Comparison of ENCODE assay signal across 17 mouse cellular contexts in the genomic region with DNA sequence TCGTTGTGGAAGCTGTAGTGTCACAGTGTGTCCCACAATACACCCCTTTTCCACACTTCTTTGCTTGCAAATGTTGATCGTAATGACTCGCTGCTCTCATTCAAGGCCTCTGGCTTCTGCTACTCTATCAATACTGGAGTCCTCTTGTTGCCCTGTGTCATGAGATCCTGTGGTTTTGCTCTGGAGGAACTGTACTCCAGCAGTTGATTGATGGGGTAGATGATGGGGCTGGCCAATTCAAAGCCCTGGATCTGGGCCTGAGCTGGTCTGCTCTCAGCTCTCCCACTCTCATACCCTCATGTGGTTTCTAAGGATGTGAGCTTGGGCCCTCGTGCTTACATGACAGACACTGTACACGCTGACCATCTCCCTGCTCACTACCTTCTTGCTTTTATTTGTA. TPM values are rescaled to one million over a fixed set of nuclear protein-coding genes. Genes with fewer than 3 reads are reported as not detected.
DNase-seq lines count a peak whose midpoint lies in the region; ATAC-seq lines count a peak whose summit lies in the region.
"Had no signal": no experiment of that assay in that cellular context is flagged by ENCODE, and none has a peak within 500 bp of the region (broad histone marks: within the 10 kb centered on the region; RNA-seq: fewer than 3 reads in every experiment).

No protein-coding gene starts in this region.

- H3K4me2 ChIP-seq in liver, embryonic 11.5 days, result no peak overlapping the region
- H3K4me2 ChIP-seq in liver, embryonic 12.5 days, result no peak overlapping the region
- H3K4me2 ChIP-seq in heart, embryonic 12.5 days, result no peak overlapping the region
- H3K4me2 ChIP-seq: heart, embryonic 13.5 days had no signal

- H3K4me1 ChIP-seq in liver, embryonic 11.5 days (replicated peaks; ENCODE audit: control insufficient read depth, insufficient read depth, low read length), result peaks cover 63% of the 10 kb centered on the region
- peaks cover 88% of the 10 kb centered on the region for H3K4me1 ChIP-seq in liver, embryonic 12.5 days
- peaks cover 47% of the 10 kb centered on the region for H3K4me1 ChIP-seq in limb, embryonic 10.5 days
- H3K4me1 ChIP-seq in heart, embryonic 12.5 days (replicated peaks), result peaks cover 58% of the 10 kb centered on the region

- no peaks in the 10 kb centered on the region for H3K9me3 ChIP-seq in liver, embryonic 11.5 days (ENCODE audit: control insufficient read depth, low read length)
- no peaks in the 10 kb centered on the region for H3K9me3 ChIP-seq in liver, embryonic 12.5 days (replicated peaks)
- H3K9me3 ChIP-seq in limb, embryonic 10.5 days (replicated peaks), result no peaks in the 10 kb centered on the region
- no peaks in the 10 kb centered on the region for H3K9me3 ChIP-seq in heart, embryonic 12.5 days (replicated peaks)
- H3K9me3 ChIP-seq: heart, embryonic 13.5 days; hindbrain, embryonic 10.5 days had no signal

- 0 out of 2 replicates have a peak, but pooled peaks have one; percentile 17 for ATAC-seq in liver, embryonic 11.5 days (replicated peaks; ENCODE audit: low FRiP score)
- ATAC-seq in liver, embryonic 12.5 days, result no peak
- ATAC-seq in heart, embryonic 12.5 days (ENCODE audit: insufficient number of reproducible peaks, low FRiP score), result no peak
- ATAC-seq: forebrain, postnatal 0 days had no signal

- no peak overlapping the region for H3K27ac ChIP-seq in liver, embryonic 11.5 days (ENCODE audit: low read depth, low read length)
- no peak overlapping the region for H3K27ac ChIP-seq in liver, embryonic 12.5 days
- H3K27ac ChIP-seq in limb, embryonic 10.5 days, result peak overlapping the region; percentile 2; the same call in 1 of the 2 replicates
- H3K27ac ChIP-seq in heart, embryonic 12.5 days (ENCODE audit: poor library complexity, severe bottlenecking), result no peak overlapping the region
- H3K27ac ChIP-seq: heart, embryonic 13.5 days; hindbrain, embryonic 10.5 days; liver, embryonic 14.5 days had no signal

- H3K4me3 ChIP-seq in liver, embryonic 11.5 days (ENCODE audit: low read depth, low read length), result no peak overlapping the region
- no peak overlapping the region for H3K4me3 ChIP-seq in liver, embryonic 12.5 days
- H3K4me3 ChIP-seq in limb, embryonic 10.5 days, result no peak overlapping the region
- no peak overlapping the region for H3K4me3 ChIP-seq in heart, embryonic 12.5 days
- H3K4me3 ChIP-seq: heart, embryonic 13.5 days; hindbrain, embryonic 10.5 days had no signal

- no peaks in the 10 kb centered on the region for H3K27me3 ChIP-seq in liver, embryonic 11.5 days (replicated peaks; ENCODE audit: control insufficient read depth, insufficient read depth, low read length)
- no peaks in the 10 kb centered on the region for H3K27me3 ChIP-seq in liver, embryonic 12.5 days (replicated peaks)
- no peaks in the 10 kb centered on the region for H3K27me3 ChIP-seq in limb, embryonic 10.5 days (ENCODE audit: low read depth, poor library complexity, severe bottlenecking)
- no peaks in the 10 kb centered on the region for H3K27me3 ChIP-seq in heart, embryonic 12.5 days (replicated peaks)
- H3K27me3 ChIP-seq: heart, embryonic 13.5 days had no signal

- no peaks in the 10 kb centered on the region for H3K36me3 ChIP-seq in liver, embryonic 11.5 days (ENCODE audit: control insufficient read depth, insufficient read depth, low read length)
- no peaks in the 10 kb centered on the region for H3K36me3 ChIP-seq in liver, embryonic 12.5 days
- H3K36me3 ChIP-seq in limb, embryonic 10.5 days, result no peaks in the 10 kb centered on the region
- H3K36me3 ChIP-seq in heart, embryonic 12.5 days, result no peaks in the 10 kb centered on the region
- H3K36me3 ChIP-seq: heart, embryonic 13.5 days; hindbrain, embryonic 10.5 days had no signal

- H3K9ac ChIP-seq in liver, embryonic 11.5 days (ENCODE audit: low read depth, low read length), result no peak overlapping the region
- H3K9ac ChIP-seq in liver, embryonic 12.5 days, result no peak overlapping the region
- no peak overlapping the region for H3K9ac ChIP-seq in heart, embryonic 12.5 days
- H3K9ac ChIP-seq: forebrain, postnatal 0 days; heart, embryonic 13.5 days; liver, embryonic 14.5 days had no signal

- DNase-seq in adrenal gland, adult 2 months, result peak; percentile 68
- no peak for DNase-seq in adrenal gland, adult 18-20 months (ENCODE audit: low spot score in 2 of 2)
- no peak for DNase-seq in liver, embryonic 11.5 days (ENCODE audit: low spot score)
- peak; percentile 88 for DNase-seq in NIH3T3 (ENCODE audit: low read depth)
- no peak for DNase-seq in limb, embryonic 10.5 days (ENCODE audit: low spot score)
- no peak for DNase-seq in gastrocnemius, adult 8-10 months (ENCODE audit: low spot score in 2 of 2)
- DNase-seq: B cell, adult 2 months; cerebellum, postnatal 25 days; forebrain, postnatal 0 days; gastrocnemius, postnatal 25 days; layer of hippocampus, adult 9-11 months; thymus, postnatal 36 days had no signal

- WGBS in liver, embryonic 11.5 days, result 52% methylated on average over 5 of the region's 5 CpGs
- 47% methylated on average over 5 of the region's 5 CpGs for WGBS in liver, embryonic 12.5 days (ENCODE audit: insufficient replicate concordance)
- 86% methylated on average over 5 of the region's 5 CpGs for WGBS in limb, embryonic 10.5 days
- WGBS in heart, embryonic 12.5 days, result 80% methylated on average over 5 of the region's 5 CpGs

RNA-seq across cellular contexts. Expression of gene Cyth3, which starts 52.3 kb away (rescaled TPM):
- 100 to 1,000 TPM; 119 to 164 TPM for total RNA-seq in adrenal gland, adult 2 months (2021)
- polyA plus RNA-seq in adrenal gland, adult 2 months (2012; rRNA removed), result 61.7 and 78.7 TPM in 2 replicates
- 100 to 1,000 TPM in 1 of 2 experiments, 10 to 100 TPM in 1; 81.9 to 153 TPM for total RNA-seq in adrenal gland, adult 18-20 months (2021)
- polyA plus RNA-seq in liver, embryonic 11.5 days (2014; fragmentation: Nextera tagmentation; extraction: Ambion mirVana), result 62.8 and 64.5 TPM in 2 replicates
- 46.0 and 47.7 TPM in 2 replicates for polyA plus RNA-seq in liver, embryonic 12.5 days (2016; fragmentation: Nextera tagmentation; extraction: Ambion mirVana)
- polyA plus RNA-seq in limb, embryonic 10.5 days (2016; fragmentation: Nextera tagmentation; extraction: Ambion mirVana), result 47.5 and 59.2 TPM in 2 replicates
- polyA plus RNA-seq in heart, embryonic 12.5 days (2016; fragmentation: Nextera tagmentation; extraction: Ambion mirVana), result 41.8 and 41.9 TPM in 2 replicates
- 10 to 100 TPM in 1 of 4 experiments, 1 to 10 TPM in 3; 5.8 to 10.3 (median 9.2) TPM for total RNA-seq in gastrocnemius, adult 8-10 months (2022)

RNA-seq across cellular contexts. Expression of gene Usp42, which starts 57.5 kb away (rescaled TPM):
- total RNA-seq in adrenal gland, adult 2 months (2021), result 10 to 100 TPM; 13.1 to 14.6 TPM
- 6.2 and 6.8 TPM in 2 replicates for polyA plus RNA-seq in adrenal gland, adult 2 months (2012; rRNA removed)
- total RNA-seq in adrenal gland, adult 18-20 months (2021), result 10 to 100 TPM; 10.2 to 11.7 TPM
- polyA plus RNA-seq in liver, embryonic 11.5 days (2014; fragmentation: Nextera tagmentation; extraction: Ambion mirVana), result 13.2 and 14.7 TPM in 2 replicates
- 8.0 and 8.4 TPM in 2 replicates for polyA plus RNA-seq in liver, embryonic 12.5 days (2016; fragmentation: Nextera tagmentation; extraction: Ambion mirVana)
- 30.5 and 34.7 TPM in 2 replicates for polyA plus RNA-seq in limb, embryonic 10.5 days (2016; fragmentation: Nextera tagmentation; extraction: Ambion mirVana)
- polyA plus RNA-seq in heart, embryonic 12.5 days (2016; fragmentation: Nextera tagmentation; extraction: Ambion mirVana), result 17.6 and 19.4 TPM in 2 replicates
- total RNA-seq in gastrocnemius, adult 8-10 months (2022), result 1 to 10 TPM; 5.6 to 8.7 (median 7.4) TPM

Comparison
In these comparisons a context has a peak if more than half of its experiments do, and no peak if none do; other contexts are left out.
1. DNase-seq: peak in adrenal gland, adult 2 months (single experiment) and NIH3T3 (single experiment); none in adrenal gland, adult 18-20 months (0 of 2), liver, embryonic 11.5 days (single experiment), limb, embryonic 10.5 days (single experiment) and gastrocnemius, adult 8-10 months (0 of 2).